Mouse (Mus musculus): ENCODE measurements around the gene Arhgef15. TPM values are rescaled to one million over a fixed set of nuclear protein-coding genes. Genes with fewer than 3 reads are reported as not detected.

Gene Arhgef15
- polyA plus RNA-seq, 1 experiment from 2014 or later: 1.1 TPM

DNA sequence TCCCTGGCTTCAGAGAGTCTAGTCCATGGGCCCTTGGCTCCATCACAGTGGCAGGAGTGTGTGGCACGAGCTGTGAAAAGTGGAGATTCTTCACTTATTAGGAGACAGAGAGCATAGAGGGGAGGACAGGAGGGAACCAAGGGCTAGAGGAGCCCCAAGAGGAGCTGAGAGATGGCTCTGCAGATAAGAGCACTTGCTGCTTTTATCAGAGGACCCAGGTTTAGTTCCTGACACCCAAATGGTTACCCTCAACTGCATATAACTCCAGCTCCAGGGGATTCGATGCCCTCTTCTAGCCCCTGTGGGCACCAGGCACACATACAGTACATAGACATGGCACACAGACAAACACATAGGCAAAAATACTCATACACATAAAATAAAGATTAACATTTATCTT is 32.5 kb downstream of the Arhgef15 start:
- DNase-seq (ENCODE audit: low spot score): no peak

- DNase-seq (ENCODE audit: low spot score): no peak
Measured at GRCm38 (mm10) chr11:68923191-68923590, 34.1 kb downstream of the Arhgef15 start.

- no peak for DNase-seq (ENCODE audit: low spot score)
Measured at GRCm38 (mm10) chr11:68914566-68914965, 42.7 kb downstream of the Arhgef15 start.

GRCm38 (mm10) chr11:68911531-68912177 is 45.6 kb downstream of the Arhgef15 start:
- DNase-seq (ENCODE audit: low spot score): no peak

GRCm38 (mm10) chr11:68908846-68909503 is 48.3 kb downstream of the Arhgef15 start:
- DNase-seq (ENCODE audit: low spot score): peak; percentile 52

GRCm38 (mm10) chr11:68907251-68907650 is 50.0 kb downstream of the Arhgef15 start:
- no peak for DNase-seq (ENCODE audit: low spot score)

DNA sequence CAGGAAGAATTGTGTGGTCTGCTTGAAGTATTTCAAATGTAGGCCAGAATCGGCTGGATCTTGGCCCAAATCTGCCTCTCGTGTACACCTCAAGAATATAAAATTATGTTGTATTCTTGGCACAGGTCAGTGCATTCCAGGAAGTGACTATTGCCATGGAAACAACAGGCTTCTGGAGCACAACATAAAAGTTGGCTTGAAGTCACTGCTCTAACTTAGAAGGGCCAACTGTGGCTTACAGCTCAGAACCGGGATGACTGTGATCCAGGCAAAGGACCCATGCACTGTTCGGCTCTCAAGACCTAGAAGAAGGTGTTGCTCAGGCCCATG is 50.9 kb downstream of the Arhgef15 start:
- DNase-seq (ENCODE audit: low spot score): no peak

DNA sequence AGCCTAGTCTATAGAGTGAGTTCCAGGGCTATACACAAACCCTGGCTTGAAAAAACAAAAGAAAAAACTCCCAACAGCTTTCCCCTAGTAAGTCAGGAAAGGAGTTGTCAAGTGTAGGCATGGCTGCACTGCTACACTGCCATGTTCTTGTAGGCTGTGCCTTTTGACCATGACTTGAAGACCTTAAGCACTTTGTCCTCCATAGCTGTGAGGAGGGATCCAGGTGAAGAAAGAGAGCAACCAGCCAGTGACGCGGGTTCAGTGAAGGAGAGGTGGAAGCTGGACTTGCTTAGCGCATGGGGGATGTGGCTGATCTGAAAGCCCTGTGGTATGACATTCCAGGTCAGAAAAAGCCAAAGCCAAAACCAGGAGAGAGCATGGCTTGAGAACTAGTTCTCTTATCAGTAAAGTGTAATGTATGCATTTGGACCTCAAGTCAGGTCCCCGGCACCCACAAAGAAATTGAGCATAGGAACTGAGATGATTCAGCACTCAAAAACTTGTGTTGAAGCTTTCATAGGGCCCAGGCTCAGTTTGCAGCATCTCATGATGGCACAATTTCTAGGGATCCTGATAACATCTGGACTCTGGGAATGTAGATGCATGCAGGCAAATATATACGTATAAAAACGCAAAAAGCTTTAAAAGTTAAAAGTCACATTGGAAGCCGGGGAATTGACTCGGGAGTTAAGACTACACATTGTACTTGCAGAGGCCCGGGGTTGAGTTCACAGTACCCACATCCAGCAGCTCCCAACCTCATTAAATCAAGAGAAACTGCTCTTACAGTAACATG is 51.4 kb downstream of the Arhgef15 start:
- no peak for DNase-seq (ENCODE audit: low spot score)

GRCm38 (mm10) chr11:68905138-68905531 is 52.1 kb downstream of the Arhgef15 start:
- no peak for DNase-seq (ENCODE audit: low spot score)

DNA sequence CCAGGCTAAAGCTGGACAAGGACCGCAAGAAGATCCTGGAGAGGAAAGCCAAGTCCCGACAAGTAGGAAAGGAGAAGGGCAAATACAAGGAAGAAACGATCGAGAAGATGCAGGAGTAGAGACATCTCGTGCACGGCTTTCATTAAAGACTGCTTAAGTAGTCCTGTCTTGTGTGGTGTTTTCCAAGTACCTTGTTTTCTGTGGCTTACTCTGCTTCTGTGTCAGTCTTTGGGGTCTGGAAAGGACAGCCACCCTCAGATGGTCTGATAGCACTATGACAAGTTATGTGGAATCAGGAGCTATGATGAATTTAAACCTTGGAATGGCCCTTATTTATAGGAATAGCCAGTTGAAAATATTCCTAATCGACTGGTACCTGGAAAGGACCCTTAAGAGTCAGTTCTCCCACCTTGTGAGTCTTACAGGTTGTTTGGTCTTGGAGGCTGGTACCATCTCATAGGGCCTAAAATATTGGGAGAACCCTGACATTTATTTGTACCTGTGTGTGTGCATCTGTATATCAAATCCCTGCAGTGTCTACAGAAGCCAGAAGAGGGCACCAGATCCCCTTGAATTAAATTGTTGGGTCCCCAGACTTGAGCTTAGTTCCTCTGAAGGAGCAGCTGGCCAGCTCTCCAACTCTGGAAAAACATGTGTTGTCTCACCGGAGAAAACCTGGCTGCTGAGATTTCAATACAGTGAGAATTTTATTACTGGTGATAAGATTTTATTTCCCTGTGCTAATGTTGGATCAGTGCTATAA is 52.7 kb downstream of the Arhgef15 start:
- DNase-seq (ENCODE audit: low spot score): peak; percentile 77

GRCm38 (mm10) chr11:68903775-68904174 is 53.5 kb downstream of the Arhgef15 start:
- DNase-seq (ENCODE audit: low spot score): no peak

- DNase-seq (ENCODE audit: low spot score): no peak
Measured at GRCm38 (mm10) chr11:68902823-68903222, 54.5 kb downstream of the Arhgef15 start.

GRCm38 (mm10) chr11:68902367-68902766 is 54.9 kb downstream of the Arhgef15 start:
- no peak for DNase-seq (ENCODE audit: low spot score)

DNA sequence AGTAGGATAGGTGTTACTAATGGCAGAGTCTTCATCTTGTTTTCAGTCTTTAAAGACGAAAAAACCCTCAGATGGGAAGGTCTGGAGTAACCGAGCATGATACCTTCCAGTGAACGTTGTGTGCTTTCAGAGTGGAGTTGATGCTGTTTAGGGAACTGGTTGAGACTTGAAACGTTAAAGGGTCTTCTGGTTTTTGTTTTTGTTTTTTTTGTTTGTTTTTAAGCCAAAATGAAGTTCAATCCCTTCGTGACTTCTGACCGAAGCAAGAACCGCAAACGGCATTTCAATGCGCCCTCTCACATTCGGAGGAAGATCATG is 55.3 kb downstream of the Arhgef15 start:
- no peak for DNase-seq (ENCODE audit: low spot score)

GRCm38 (mm10) chr11:68901351-68902046 is 55.8 kb downstream of the Arhgef15 start, which contains the start of gene Rpl26:
Gene Rpl26 (plus strand): TSS chr11:68901583.
- peak; percentile 99 for DNase-seq (ENCODE audit: low spot score)

DNA sequence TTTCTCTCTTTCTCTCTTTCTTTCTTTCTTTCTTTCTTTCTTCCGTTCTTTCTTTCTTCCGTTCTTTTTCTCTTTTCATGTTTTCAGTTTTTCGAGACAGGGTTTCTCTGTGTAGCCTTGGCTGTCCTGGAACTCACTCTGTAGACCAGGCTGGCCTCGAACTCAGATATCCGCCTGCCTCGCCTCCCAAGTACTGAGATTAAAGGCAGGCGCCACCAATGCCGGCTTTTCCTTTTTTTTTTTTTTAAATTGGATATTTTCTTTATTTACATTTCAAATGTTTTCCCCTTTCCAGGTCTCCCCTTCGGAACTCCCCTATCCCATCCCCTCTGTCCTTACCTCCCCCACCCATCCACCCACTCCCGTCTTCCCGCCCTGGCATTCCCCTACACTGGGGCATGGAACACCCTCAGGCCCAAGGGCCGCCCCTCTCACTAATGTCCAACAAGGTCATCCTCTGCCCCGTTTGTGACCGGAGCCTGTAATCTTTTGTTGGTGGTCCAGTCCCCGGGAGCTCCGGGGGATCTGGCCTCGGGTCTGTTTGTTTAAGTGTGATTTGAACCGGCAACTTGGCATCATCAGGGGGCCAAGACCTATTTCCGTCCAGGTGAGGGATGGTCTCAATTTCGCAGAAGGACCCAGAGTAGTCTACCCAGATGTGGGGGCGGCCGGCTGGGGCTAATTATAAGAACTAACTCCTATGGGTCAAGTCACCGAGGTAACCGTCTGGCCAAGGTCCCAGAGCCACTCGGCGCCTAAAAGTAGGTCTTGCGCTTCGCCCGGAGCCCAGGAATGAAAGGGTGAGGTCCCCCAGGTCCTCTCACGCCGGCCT is 56.5 kb downstream of the Arhgef15 start:
- peak; percentile 10 for DNase-seq (ENCODE audit: low spot score)

DNA sequence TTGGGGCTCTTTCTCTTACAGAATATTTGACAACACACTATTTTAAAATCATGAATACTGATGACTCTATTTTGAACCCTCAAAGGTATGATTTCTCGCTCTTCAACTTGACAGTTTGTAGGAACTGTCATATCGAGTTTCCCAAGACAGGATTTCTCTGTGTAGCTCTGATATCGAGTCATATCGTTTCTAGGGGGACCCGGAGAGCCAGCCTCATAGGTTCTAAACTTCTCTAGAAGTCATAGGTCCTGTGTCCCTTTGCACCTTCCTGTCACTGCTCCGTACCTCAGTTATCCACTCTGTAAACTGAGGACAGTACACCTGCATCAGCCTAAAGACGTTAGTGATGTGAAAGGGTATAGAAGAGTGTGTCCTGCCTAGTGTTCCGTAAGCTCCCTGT is 57.5 kb downstream of the Arhgef15 start:
- DNase-seq (ENCODE audit: low spot score): no peak

DNA sequence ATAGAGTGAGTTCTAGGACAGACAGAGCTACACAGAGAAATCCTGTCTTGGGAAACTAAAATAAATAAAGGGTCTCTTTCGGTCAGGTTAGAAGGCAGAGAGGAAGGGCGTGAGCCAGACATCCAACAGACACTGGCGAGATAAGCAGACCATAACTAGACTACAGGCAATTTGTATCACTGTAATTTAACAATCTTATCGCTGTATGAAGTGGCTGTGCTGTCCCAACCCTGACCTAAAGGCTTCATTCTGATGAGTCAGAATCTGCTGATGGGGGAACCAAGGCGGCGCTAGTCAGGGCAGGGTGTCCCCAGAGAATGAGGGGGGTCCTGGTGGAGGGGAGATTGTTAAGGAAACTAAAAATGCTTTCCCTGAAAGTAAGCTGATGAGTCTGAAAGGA is 58.5 kb downstream of the Arhgef15 start:
- no peak for DNase-seq (ENCODE audit: low spot score)

- DNase-seq (ENCODE audit: low spot score): no peak
Measured at GRCm38 (mm10) chr11:68897838-68898237, 59.4 kb downstream of the Arhgef15 start.

DNA sequence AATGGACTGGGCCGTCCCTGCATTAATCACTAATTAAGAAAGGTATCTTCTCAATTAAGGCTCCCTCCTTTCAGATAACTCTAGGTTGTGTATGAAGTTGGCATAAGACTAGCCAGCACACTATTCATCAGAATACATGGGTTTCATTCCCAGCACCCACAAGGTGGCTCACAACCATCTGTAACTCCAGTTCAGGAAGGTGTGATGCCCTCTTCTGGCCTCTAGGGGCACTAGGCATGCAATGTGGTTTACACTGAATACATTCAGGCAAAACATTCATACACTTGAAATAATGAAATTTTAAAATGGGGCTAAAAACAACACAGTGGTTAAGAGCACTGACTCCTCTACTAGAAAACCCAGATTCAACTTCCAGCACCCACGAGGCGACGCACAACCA is 60.2 kb downstream of the Arhgef15 start:
- peak; percentile 47 for DNase-seq (ENCODE audit: low spot score)

Data from thymus, postnatal 0 days (tissue).